Mouse (Mus musculus) midbrain, embryonic 11.5 days (tissue): Measurements from ENCODE around the gene Cpeb3. TPM values are rescaled to one million over a fixed set of nuclear protein-coding genes. Genes with fewer than 3 reads are reported as not detected.
"Not testable (repeated sequence)": the region's sequence is repeated elsewhere in the genome, so short reads cannot be mapped to it uniquely, and the experiment has no call there.

Experiments
- ATAC-seq: fragments of 200-750 bp; cut with Nextera tagmentation; 2 replicates; pipeline ENCODE4 v1.8.0; 2017; ENCODE audit warnings: moderate TSS enrichment, moderate library complexity; ENCODE audit not compliant: low FRiP score
- DNase-seq: peaks from one replicate; pipeline ENCODE4 v3.0.0; 2015; ENCODE audit warnings: low spot score; ENCODE audit errors: missing footprints
- H3K27ac ChIP-seq: fragments of 300-500 bp; sonication (generic); 2 replicates; pipeline ENCODE4 v1.5.1; 2014; ENCODE audit warnings: low read depth, low read length
- H3K27me3 ChIP-seq: fragments of 300-500 bp; sonication (generic); 2 replicates; pipeline ENCODE4 v1.6.1; 2014; ENCODE audit warnings: mild to moderate bottlenecking, low read length, moderate library complexity, mixed read lengths; ENCODE audit not compliant: control insufficient read depth, insufficient read depth
- H3K36me3 ChIP-seq: fragments of 300-500 bp; sonication (generic); 2 replicates; pipeline ENCODE4 v1.6.1; 2014; ENCODE audit warnings: mild to moderate bottlenecking, low read length, moderate library complexity, mixed read lengths; ENCODE audit not compliant: control insufficient read depth, insufficient read depth
- H3K4me1 ChIP-seq: fragments of 300-500 bp; sonication (generic); 2 replicates; pipeline ENCODE4 v1.6.1; 2014; ENCODE audit warnings: low read length; ENCODE audit not compliant: control insufficient read depth, insufficient read depth
- H3K4me2 ChIP-seq: fragments of 300-500 bp; sonication (generic); 2 replicates; pipeline ENCODE4 v1.6.1; 2014; ENCODE audit warnings: mild to moderate bottlenecking, moderate library complexity
- H3K4me3 ChIP-seq: fragments of 300-500 bp; sonication (generic); 2 replicates; pipeline ENCODE4 v1.5.1; 2014; ENCODE audit warnings: low read depth, low read length
- H3K9ac ChIP-seq: fragments of 300-500 bp; sonication (generic); 2 replicates; pipeline ENCODE4 v1.6.1; 2014; ENCODE audit warnings: low read length
- H3K9me3 ChIP-seq: fragments of 300-500 bp; sonication (generic); 2 replicates; pipeline ENCODE4 v1.6.1; 2016; ENCODE audit warnings: low read length; ENCODE audit not compliant: control insufficient read depth
- WGBS: fragments of 180-500 bp; shearing (Covaris S2); extraction: QIAGEN DNeasy Blood & Tissue Kit; methylation state at CpG from one replicate; pipeline ENCODE4 v1.1.7; 2014; 5-methylcytosine and 5-hydroxymethylcytosine counted together
- polyA plus RNA-seq: library from polyadenylated mRNA; unstranded; fragments of >200 nt; fragmentation: Nextera tagmentation; extraction: Ambion mirVana; gene quantifications from 2 replicates; pipeline ENCODE4 v1.2.1, GENCODE M21; 2014

Gene Cpeb3
- polyA plus RNA-seq, 1 experiment from 2014 or later, result 3.1 TPM

DNA sequence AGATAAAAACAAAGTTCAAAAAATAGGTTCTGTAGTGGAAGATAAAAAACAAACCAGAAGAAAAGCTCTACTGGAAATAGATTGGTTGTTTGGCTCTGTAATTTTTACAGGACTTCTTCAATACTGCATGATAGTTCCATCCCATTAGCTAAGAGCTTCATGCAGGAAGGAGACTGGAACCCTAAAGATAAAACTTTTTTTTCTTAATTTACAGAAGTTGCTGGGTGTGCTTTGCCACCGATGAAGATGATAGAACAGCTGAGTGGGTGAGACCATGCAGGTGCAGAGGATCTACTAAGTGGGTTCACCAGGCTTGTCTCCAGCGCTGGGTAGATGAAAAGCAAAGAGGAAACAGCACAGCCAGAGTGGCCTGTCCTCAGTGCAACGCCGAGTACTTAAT is 2.1 kb upstream of the Cpeb3 start:
- no peak overlapping the region for H3K27ac ChIP-seq
- H3K27me3 ChIP-seq, result no peaks in the 10 kb centered on the region
- H3K9ac ChIP-seq, result no peak overlapping the region
- WGBS, result 94% methylated on average over 4 of the region's 4 CpGs
- DNase-seq (no peak), ATAC-seq (no peak)
- peaks cover 10% of the 10 kb centered on the region; the same call in 1 of the 2 replicates for H3K4me1 ChIP-seq
- H3K36me3 ChIP-seq, result peaks cover 7% of the 10 kb centered on the region; the same call in 1 of the 2 replicates
- H3K4me3 ChIP-seq, result no peak overlapping the region
- H3K9me3 ChIP-seq, result no peaks in the 10 kb centered on the region
- no peak overlapping the region for H3K4me2 ChIP-seq

DNA sequence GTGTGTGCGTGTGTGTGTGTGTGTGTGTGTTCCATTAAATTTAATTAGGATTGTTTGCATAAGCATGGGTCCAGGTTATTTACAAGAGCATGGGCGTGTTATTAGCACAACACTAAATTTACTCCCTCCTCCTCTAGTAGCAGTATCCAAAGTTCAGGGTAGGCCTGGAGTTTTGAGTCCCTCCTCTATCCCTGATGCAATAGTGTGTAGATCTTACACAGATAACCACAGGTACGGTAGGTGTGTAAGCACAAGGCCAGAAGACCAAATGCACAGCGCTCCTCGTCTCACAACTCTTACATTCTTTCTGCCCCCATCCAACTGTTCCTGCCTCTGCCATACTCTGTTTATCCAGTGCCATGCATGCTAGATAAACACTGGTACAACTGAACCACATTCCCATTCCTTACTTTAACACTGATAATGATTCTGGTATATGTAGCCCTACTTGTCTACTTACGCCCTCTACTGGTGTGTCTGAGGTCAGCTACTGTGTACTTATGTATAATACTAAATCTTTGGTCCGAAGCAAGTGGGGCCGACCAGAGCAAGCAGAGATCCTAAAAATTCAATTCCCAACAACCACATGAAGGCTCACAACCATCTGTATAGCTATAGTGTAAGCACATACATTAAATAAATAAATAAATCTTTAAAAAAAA is 1.2 kb upstream of the Cpeb3 start:
- H3K27ac ChIP-seq, result no peak overlapping the region
- H3K4me1 ChIP-seq, result peaks cover 10% of the 10 kb centered on the region; the same call in 1 of the 2 replicates
- H3K4me3 ChIP-seq, result no peak overlapping the region; the same call in 1 of the 2 replicates
- H3K27me3 ChIP-seq, result no peaks in the 10 kb centered on the region
- peaks cover 7% of the 10 kb centered on the region; the same call in 1 of the 2 replicates for H3K36me3 ChIP-seq
- no peak overlapping the region for H3K9ac ChIP-seq
- 90% methylated on average over 8 of the region's 8 CpGs for WGBS
- DNase-seq (no peak), ATAC-seq (no peak)
- no peak overlapping the region for H3K4me2 ChIP-seq
- H3K9me3 ChIP-seq, result no peaks in the 10 kb centered on the region

DNA sequence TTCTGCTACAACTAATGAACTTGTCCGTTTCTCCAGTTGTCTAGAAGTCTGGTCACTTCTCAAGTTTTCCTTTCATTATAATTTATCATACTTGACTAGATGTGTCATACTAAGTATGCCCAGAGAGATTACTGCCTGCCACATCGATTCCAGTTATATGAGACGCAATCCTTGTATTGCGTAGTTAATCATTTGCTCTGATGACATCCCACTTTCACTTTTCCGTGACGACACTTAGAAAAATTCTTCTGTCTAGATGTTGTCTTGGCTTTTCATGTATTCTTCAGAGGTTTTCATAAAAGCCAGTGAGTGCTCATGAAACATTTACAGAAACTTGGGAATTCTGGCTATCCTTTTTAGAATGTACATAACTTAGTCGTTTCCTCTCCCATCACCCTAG is 585 bp upstream of the Cpeb3 start:
- Histone ChIP-seq H3K36me3 (peaks cover 7% of the 10 kb centered on the region; the same call in 1 of the 2 replicates), H3K27me3 (no peaks in the 10 kb centered on the region), H3K9ac (peak overlapping the region; percentile 0; the same call in 1 of the 2 replicates), H3K4me3 (peak overlapping the region; percentile 85), H3K4me2 (peak overlapping the region; percentile 96), H3K9me3 (no peaks in the 10 kb centered on the region), H3K4me1 (peaks cover 10% of the 10 kb centered on the region; the same call in 1 of the 2 replicates), H3K27ac (no peak overlapping the region)
- DNase-seq (no peak), ATAC-seq (no peak)
- WGBS, result 90% methylated on average over 7 of the region's 7 CpGs

DNA sequence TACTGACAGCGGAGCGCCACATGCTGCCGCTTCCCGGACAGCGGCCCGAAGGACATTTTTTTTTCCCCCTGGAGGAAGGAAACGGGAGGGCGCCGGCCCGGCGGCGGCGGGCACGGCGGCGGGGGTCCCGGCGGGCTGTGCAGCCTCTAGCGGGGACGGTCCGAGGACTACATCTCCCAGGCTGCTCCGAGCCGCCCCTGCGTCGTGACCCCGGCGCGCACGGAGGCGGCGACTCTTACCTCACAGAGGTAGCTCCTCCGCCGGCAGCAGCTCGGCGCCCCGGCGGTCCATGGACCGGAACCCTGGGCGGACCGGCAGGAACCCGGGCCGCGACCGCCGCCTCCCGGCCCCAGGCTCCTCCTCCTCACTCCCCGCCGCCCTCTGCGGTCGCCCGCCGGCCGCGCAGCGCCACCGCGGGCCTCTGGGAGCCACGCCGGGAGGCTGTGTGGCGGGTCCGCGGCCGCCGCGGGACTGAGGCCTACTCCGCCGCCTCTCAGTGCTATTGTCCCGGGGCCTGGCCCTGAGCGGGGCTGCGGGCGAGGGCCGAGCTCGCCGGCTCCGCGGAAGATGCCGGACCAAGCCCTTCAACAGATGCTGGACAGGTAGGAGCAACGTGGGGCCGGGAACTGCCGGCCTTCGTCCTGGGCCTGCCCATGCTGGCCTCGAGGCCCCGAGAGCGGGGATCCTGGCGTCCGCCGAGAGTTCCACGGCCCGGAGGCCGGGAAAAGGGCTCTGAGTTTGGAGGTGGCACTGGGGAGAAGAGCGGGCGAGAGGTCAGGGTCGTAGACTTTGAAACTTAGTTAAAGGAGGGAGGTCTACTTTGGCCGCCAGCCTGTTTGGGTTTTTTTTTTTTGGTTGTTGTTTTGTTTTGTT is 862 bp downstream of the Cpeb3 start, which contains the start of gene March5:
March5 (plus strand) TSS at position 241 of the 873 bp plus-strand sequence.
- peak within 1 kb of the TSS; percentile 85 for H3K4me3 ChIP-seq
- peak within 1 kb of the TSS; percentile 98 for H3K9ac ChIP-seq
- WGBS, result under 1% methylated on average over 78 of the region's 94 CpGs
- no peaks in the 10 kb centered on the region for H3K9me3 ChIP-seq
- peak; percentile 97 for DNase-seq
- ATAC-seq, result peak; percentile 98
- H3K27me3 ChIP-seq, result no peaks in the 10 kb centered on the region
- peak within 1 kb of the TSS; percentile 71 for H3K27ac ChIP-seq
- H3K4me2 ChIP-seq, result peak within 1 kb of the TSS; percentile 96
- peaks cover 7% of the 10 kb centered on the region; the same call in 1 of the 2 replicates for H3K36me3 ChIP-seq
- peaks cover 10% of the 10 kb centered on the region; the same call in 1 of the 2 replicates for H3K4me1 ChIP-seq

DNA sequence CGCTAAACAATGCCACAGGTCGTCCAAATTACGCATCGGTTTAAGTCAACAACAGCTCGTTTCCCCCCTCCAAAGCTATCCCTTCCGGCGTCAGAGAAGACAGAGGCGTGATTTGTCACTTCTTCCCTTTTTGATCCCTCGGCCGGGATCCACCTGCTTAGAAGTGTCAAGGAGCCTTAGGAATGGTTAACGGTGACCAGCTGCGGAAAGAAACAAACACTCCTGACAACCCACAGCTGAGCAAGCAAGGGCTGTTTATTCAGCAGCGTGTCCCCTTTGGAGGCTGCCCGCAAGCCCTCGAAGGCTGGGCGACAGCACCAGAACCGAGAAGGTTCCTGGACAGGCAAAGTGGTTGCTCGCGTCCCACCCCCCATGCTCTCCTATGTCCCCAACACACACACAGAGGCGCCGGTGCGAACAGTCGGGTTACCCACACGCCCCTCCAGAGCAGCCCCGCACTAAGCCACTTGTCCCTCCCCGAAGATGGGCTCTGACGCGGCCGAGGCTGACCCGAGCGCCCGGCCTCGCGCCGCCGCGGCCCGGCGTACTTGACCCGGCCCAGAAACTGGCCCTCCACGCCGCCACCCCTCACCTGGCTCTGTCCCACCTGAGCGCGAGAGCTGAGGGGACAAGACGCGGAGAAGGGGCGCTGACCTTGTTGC is 1.6 kb downstream of the Cpeb3 start:
- no peaks in the 10 kb centered on the region for H3K9me3 ChIP-seq
- peak overlapping the region; percentile 96 for H3K4me2 ChIP-seq
- H3K4me1 ChIP-seq, result peaks cover 10% of the 10 kb centered on the region; the same call in 1 of the 2 replicates
- peak overlapping the region; percentile 98 for H3K9ac ChIP-seq
- peaks cover 6% of the 10 kb centered on the region; the same call in 1 of the 2 replicates for H3K36me3 ChIP-seq
- H3K27ac ChIP-seq, result peak overlapping the region; percentile 20; the same call in 1 of the 2 replicates
- peak; percentile 96 for DNase-seq
- WGBS, result under 1% methylated on average over 47 of the region's 47 CpGs
- no peaks in the 10 kb centered on the region for H3K27me3 ChIP-seq
- peak; percentile 80 for ATAC-seq
- peak overlapping the region; percentile 85 for H3K4me3 ChIP-seq

DNA sequence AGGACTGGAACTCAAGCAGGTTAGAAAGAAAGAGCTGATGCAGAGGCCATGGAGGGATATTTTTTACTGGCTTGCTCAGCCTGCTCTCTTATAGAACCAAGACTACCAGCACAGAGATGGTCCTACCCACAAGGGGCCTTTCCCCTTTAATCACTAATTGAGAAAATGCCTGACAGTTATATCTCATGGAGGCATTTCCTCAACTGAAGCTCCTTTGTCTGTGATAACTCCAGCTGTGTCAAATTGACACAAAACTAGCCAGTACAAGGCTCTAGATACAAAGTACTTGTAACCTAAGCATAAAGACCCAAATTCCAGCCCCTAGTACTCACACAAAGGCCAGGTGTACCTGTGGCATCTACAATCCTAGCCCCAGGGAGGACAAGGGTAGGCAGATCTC is 3.2 kb downstream of the Cpeb3 start:
- not testable (repeated sequence) for ATAC-seq, H3K9me3 ChIP-seq, H3K4me2 ChIP-seq, DNase-seq, H3K9ac ChIP-seq, H3K27ac ChIP-seq, H3K4me3 ChIP-seq, H3K27me3 ChIP-seq, H3K36me3 ChIP-seq
- H3K4me1 ChIP-seq, result peaks cover 10% of the 10 kb centered on the region; the same call in 1 of the 2 replicates

DNA sequence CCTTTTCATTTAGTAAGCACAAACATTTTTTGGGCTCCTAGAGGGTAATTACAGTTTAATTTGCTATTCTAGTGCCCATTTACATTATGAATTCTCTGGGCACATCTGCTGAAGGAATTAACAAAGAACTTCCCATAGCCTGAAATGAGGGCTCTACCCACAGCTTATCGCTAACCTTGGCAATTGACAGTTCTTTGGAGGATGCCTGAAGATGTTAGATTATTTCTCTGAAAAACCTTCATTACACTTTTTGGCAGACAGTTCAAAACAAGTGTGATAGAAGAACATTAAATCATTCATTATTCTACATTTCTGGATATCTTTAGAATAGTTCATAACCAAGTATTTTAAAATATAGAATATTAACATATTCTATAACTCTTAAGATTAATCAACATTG is 5.0 kb downstream of the Cpeb3 start:
- WGBS, result 98% methylated on average over 1 of the region's 1 CpGs
- no peaks in the 10 kb centered on the region for H3K9me3 ChIP-seq
- H3K27me3 ChIP-seq, result no peaks in the 10 kb centered on the region
- H3K27ac ChIP-seq, result no peak overlapping the region
- no peaks in the 10 kb centered on the region for H3K4me1 ChIP-seq
- no peaks in the 10 kb centered on the region for H3K36me3 ChIP-seq
- H3K4me3 ChIP-seq, result no peak overlapping the region
- H3K9ac ChIP-seq, result no peak overlapping the region
- ATAC-seq, result no peak
- DNase-seq, result no peak
- no peak overlapping the region for H3K4me2 ChIP-seq

DNA sequence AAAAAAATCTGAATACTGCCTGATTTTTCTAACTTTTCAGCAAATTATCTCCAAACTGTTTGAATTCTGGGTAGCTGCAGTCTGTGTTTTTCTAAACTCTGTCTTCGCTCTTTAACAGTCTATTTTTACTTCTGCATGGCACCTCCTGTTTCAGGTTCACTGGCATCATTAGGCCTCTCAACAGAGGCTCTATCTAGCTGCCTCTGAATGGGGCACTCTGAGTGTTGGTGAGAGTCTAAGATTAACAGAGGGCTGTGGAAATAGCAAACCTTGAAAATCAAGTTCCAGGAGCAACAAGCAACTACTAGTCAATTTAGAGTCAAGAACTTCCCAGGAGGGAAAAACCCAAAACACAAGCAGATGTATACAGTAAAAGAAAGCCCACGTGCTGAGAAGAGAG is 8.5 kb downstream of the Cpeb3 start:
- Histone ChIP-seq H3K36me3 (no peaks in the 10 kb centered on the region), H3K4me3 (no peak overlapping the region), H3K4me2 (no peak overlapping the region), H3K9ac (no peak overlapping the region), H3K9me3 (no peaks in the 10 kb centered on the region), H3K27me3 (no peaks in the 10 kb centered on the region), H3K27ac (no peak overlapping the region), H3K4me1 (no peaks in the 10 kb centered on the region)
- ATAC-seq (no peak), DNase-seq (no peak)
- WGBS, result 74% methylated on average over 2 of the region's 2 CpGs
